Mouse (Mus musculus) megakaryocyte, embryonic 14.5 days (primary cell): ENCODE measurements around the gene Disc1.

Experiments used
- FLI1 ChIP-seq: IDR thresholded peaks from 2 replicates; pipeline ENCODE4 v1.6.1; 2012; ENCODE audit warnings: low read length, inconsistent platforms, mixed read lengths
- GATA1 ChIP-seq: IDR thresholded peaks from 3 replicates; pipeline ENCODE4 v1.6.1; 2012; ENCODE audit warnings: mixed read lengths, low read length, inconsistent platforms, borderline replicate concordance

GRCm38 (mm10) chr8:125080388-125081344 is 26.7 kb downstream of the Disc1 start:
- TF ChIP-seq GATA1, result no peak
- no peak for TF ChIP-seq FLI1
